Mouse (Mus musculus) monocyte, adult 59 days (primary cell): ENCODE measurements around the gene Slc17a6. TPM values are rescaled to one million over a fixed set of nuclear protein-coding genes. Genes with fewer than 3 reads are reported as not detected.

Experiments
- total RNA-seq, 2 experiments: library from RNA; stranded (reverse); gene quantifications; one replicate each; pipeline ENCODE4 v1.2.4; 2023

Gene Slc17a6
- not detected for total RNA-seq

GRCm38 (mm10) chr7:51621694-51622145 is at the start of gene Slc17a6:
TSS of gene Slc17a6 (plus strand) at chr7:51622006.

Other genes with a start within 250 kb of the Slc17a6 start
- not detected for gene Ano5, start 111.0 kb upstream of the Slc17a6 start, total RNA-seq
- gene Gas2, start 240.0 kb downstream of the Slc17a6 start, total RNA-seq, result 1 to 10 TPM; 2.8 to 5.7 TPM
- 1 to 10 TPM; 2.2 TPM for gene Fancf, start 240.3 kb downstream of the Slc17a6 start, total RNA-seq